Mouse (Mus musculus) cerebellum, adult 2 months (tissue): ENCODE measurements around the gene Myo18a.

Experiments used
- CTCF ChIP-seq: fragments of 200-500 bp; IDR thresholded peaks from 2 replicates; pipeline ENCODE4 v1.5.1; 2011; ENCODE audit warnings: low read depth, mild to moderate bottlenecking, control low read depth, low read length, moderate library complexity, borderline replicate concordance; ENCODE audit not compliant: insufficient read depth
- POLR2A ChIP-seq: fragments of 200-500 bp; IDR thresholded peaks from 2 replicates; pipeline ENCODE4 v1.6.1; 2011; ENCODE audit warnings: low read length, control low read depth, borderline replicate concordance; ENCODE audit not compliant: insufficient read depth

DNA sequence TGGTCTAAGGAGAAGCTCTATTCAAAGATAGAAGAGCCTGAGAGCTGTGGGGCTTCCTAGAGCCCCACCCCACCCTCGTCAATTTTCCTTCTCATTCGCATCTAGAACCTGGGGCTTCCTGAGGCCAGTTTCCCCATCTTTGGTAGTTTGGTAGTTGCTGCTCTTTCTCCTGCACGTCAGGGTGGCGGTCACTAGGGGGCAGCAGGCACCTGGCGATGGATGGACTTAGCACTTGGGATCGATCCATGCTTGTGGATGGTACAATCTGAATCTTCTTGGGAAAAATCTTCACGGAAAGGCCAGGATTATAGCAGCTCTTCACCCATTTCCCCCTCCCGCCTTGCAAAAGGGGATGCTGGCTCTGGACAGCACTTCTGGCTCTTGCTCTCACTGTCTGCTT lies 58.6 kb downstream of the Myo18a start:
- TF ChIP-seq POLR2A, result no peak
- TF ChIP-seq CTCF, result peak; percentile 95
